Mouse (Mus musculus): ENCODE measurements around the gene Gse1. TPM values are rescaled to one million over a fixed set of nuclear protein-coding genes. Genes with fewer than 3 reads are reported as not detected.

Gene Gse1
- polyA plus RNA-seq, 1 experiment: 52.4 TPM

GRCm38 (mm10) chr8:120316707-120317106, 88.5 kb downstream of the Gse1 start:
- no peak overlapping the region for H3K27ac ChIP-seq (ENCODE audit: insufficient read depth, low read length)
- TF ChIP-seq CTCF (IDR thresholded peaks at IDR 0.05; ENCODE audit: borderline replicate concordance, insufficient read depth, low read depth, low read length) (no peak), POLR2A (IDR thresholded peaks at IDR 0.05; ENCODE audit: borderline replicate concordance, insufficient read depth, low read length) (no peak)
- H3K4me1 ChIP-seq (ENCODE audit: control insufficient read depth, insufficient read depth, low read length): 0 out of 2 replicates have a peak, but pooled peaks cover 2% of the 10 kb centered on the region
- H3K4me3 ChIP-seq (replicated peaks; ENCODE audit: insufficient read depth, low read depth, low read length): no peak overlapping the region
- WGBS: 83% methylated on average over 7 of the region's 7 CpGs
- DNase-seq: no peak
- no peaks in the 10 kb centered on the region for H3K27me3 ChIP-seq (ENCODE audit: control insufficient read depth, insufficient read depth, low read length)

DNA sequence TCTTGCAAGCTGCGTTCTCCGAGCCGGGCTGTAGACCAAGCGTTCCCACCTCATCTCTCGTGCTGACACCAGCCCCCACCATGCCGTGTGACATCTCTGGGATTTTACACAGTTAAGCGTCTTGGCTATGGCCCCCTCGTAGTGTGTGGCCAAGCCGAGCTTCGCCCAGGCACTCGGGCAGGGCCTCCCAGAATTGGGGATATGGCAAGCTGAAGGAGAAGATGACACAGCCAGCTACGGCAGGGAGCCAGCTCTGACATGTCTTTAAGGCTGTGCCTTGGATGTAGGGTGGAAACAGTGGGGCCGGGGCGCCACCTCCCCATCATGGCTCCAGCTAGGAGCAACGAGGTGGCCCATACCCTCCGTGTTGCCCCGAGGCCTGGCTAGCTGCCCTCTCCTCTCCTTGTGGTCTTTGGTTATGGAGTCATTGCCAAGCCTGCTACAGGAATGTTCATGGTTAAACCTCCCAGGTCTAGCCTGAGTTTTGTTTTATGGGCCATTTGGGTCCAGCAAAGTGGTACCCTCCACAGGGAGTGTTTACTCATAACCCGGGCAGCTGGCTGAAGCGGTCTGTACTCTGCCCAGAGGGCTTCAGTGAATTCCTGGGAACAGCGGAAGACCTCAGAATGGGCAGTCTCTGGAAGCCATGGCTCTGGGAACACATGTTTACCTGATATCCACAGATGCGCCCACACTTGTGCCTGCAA, 89.0 kb downstream of the Gse1 start:
- no peak overlapping the region for H3K27ac ChIP-seq (ENCODE audit: insufficient read depth, low read length)
- no peak for DNase-seq
- 0 out of 2 replicates have a peak, but pooled peaks cover 2% of the 10 kb centered on the region for H3K4me1 ChIP-seq (ENCODE audit: control insufficient read depth, insufficient read depth, low read length)
- no peaks in the 10 kb centered on the region for H3K27me3 ChIP-seq (ENCODE audit: control insufficient read depth, insufficient read depth, low read length)
- 83% methylated on average over 21 of the region's 21 CpGs for WGBS
- TF ChIP-seq CTCF (IDR thresholded peaks at IDR 0.05; ENCODE audit: borderline replicate concordance, insufficient read depth, low read depth, low read length): no peak
- no peak for TF ChIP-seq POLR2A (IDR thresholded peaks at IDR 0.05; ENCODE audit: borderline replicate concordance, insufficient read depth, low read length)
- no peak overlapping the region for H3K4me3 ChIP-seq (replicated peaks; ENCODE audit: insufficient read depth, low read depth, low read length)

DNA sequence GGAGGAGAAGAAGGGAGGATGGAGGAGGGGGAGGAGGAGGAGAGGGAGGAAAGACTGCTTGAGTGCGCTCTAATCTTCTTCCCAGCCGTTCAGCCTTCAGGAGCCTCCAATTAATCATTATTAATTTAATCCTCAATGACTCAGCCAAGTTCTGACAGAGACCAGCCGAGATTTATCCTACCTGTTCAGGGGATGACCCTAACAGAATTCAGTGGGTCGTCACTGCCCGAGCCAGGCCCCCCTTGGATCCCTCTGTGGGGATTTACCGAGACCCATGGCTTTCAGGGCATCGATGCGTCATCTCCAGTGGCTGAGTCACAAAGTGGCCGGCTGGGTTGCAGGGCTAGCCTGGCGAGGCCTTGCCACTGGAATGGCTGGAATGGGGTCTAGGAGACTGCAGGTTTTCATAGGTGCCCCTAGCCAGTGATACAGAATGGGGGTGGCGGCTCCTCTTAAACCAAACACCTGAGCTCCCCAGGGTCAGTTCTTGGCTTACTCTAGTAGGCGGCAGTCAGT, 90.3 kb downstream of the Gse1 start:
- Histone ChIP-seq H3K27ac (ENCODE audit: insufficient read depth, low read length) (no peak overlapping the region), H3K4me1 (ENCODE audit: control insufficient read depth, insufficient read depth, low read length) (0 out of 2 replicates have a peak, but pooled peaks cover 2% of the 10 kb centered on the region), H3K27me3 (ENCODE audit: control insufficient read depth, insufficient read depth, low read length) (no peaks in the 10 kb centered on the region), H3K4me3 (replicated peaks; ENCODE audit: insufficient read depth, low read depth, low read length) (no peak overlapping the region)
- no peak for TF ChIP-seq CTCF (IDR thresholded peaks at IDR 0.05; ENCODE audit: borderline replicate concordance, insufficient read depth, low read depth, low read length)
- no peak for TF ChIP-seq POLR2A (IDR thresholded peaks at IDR 0.05; ENCODE audit: borderline replicate concordance, insufficient read depth, low read length)
- 87% methylated on average over 12 of the region's 12 CpGs for WGBS
- no peak for DNase-seq

- no peak overlapping the region for H3K27ac ChIP-seq (ENCODE audit: insufficient read depth, low read length)
- 20% methylated on average over 7 of the region's 7 CpGs for whole genome bisulfite sequencing
- no peak for TF ChIP-seq POLR2A (IDR thresholded peaks at IDR 0.05; ENCODE audit: borderline replicate concordance, insufficient read depth, low read length)
- TF ChIP-seq CTCF (IDR thresholded peaks at IDR 0.05; ENCODE audit: borderline replicate concordance, insufficient read depth, low read depth, low read length): peak; percentile 100
- 0 out of 2 replicates have a peak, but pooled peaks cover 2% of the 10 kb centered on the region for H3K4me1 ChIP-seq (ENCODE audit: control insufficient read depth, insufficient read depth, low read length)
- no peaks in the 10 kb centered on the region for H3K27me3 ChIP-seq (ENCODE audit: control insufficient read depth, insufficient read depth, low read length)
- DNase-seq: peak; percentile 77 to 86
- no peak overlapping the region for H3K4me3 ChIP-seq (replicated peaks; ENCODE audit: insufficient read depth, low read depth, low read length)
These were observed 91.2 kb downstream of the Gse1 start for GRCm38 (mm10) chr8:120319449-120319848.

DNA sequence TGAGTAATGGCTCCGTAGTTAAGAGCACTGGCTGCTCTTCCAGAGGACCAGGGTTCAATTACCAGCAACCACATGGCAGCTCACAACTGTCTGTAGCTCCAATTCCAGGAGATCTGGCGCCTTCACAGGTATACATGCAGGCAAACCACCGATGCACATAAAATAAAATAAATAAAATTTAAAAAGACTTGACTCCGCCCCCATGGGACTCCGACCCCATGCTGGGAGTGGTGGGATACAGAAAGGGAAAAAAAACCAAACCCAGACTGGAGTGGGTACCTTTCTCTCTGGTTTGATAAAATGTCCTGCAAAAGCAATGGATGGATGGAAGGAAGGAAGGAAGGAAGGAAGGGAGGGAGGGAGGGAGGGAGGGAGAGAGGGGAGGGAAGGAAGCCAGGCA, 91.9 kb downstream of the Gse1 start:
- no peak for TF ChIP-seq POLR2A (IDR thresholded peaks at IDR 0.05; ENCODE audit: borderline replicate concordance, insufficient read depth, low read length)
- Histone ChIP-seq H3K4me3 (replicated peaks; ENCODE audit: insufficient read depth, low read depth, low read length) (no peak overlapping the region), H3K27ac (ENCODE audit: insufficient read depth, low read length) (no peak overlapping the region), H3K27me3 (ENCODE audit: control insufficient read depth, insufficient read depth, low read length) (no peaks in the 10 kb centered on the region), H3K4me1 (ENCODE audit: control insufficient read depth, insufficient read depth, low read length) (0 out of 2 replicates have a peak, but pooled peaks cover 2% of the 10 kb centered on the region)
- WGBS: 92% methylated on average over 5 of the region's 5 CpGs
- no peak for DNase-seq

DNA sequence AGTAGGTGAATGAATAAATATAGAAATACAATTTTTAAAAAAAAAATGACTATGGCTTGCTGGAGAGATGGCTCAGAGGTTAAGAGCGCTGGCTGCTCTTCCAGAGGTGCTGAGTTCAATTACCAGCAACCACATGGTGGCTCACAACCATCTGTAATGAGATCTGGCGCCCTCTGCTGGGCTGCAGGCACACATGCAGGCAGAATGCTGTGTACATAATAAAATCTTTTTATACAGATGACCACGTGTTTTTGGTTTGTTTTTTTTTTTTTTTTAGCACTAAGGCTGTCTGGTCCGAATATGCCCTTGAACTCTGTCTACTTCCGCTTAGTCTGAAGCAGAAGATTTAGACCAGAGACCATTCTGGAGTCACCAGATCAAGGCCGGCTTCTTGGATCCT, 93.5 kb downstream of the Gse1 start:
- Histone ChIP-seq H3K4me1 (ENCODE audit: control insufficient read depth, insufficient read depth, low read length) (peaks cover 10% of the 10 kb centered on the region), H3K27me3 (ENCODE audit: control insufficient read depth, insufficient read depth, low read length) (no peaks in the 10 kb centered on the region), H3K4me3 (replicated peaks; ENCODE audit: insufficient read depth, low read depth, low read length) (no peak overlapping the region), H3K27ac (ENCODE audit: insufficient read depth, low read length) (no peak overlapping the region)
- 68% methylated on average over 6 of the region's 6 CpGs for WGBS
- no peak for DNase-seq
- TF ChIP-seq POLR2A (IDR thresholded peaks at IDR 0.05; ENCODE audit: borderline replicate concordance, insufficient read depth, low read length) (no peak), CTCF (IDR thresholded peaks at IDR 0.05; ENCODE audit: borderline replicate concordance, insufficient read depth, low read depth, low read length) (peak; percentile 57)

- peak overlapping the region; percentile 38; the same call in 1 of the 2 replicates for H3K27ac ChIP-seq (ENCODE audit: insufficient read depth, low read length)
- DNase-seq: peak in 1 of 2 experiments; percentile 63
- 61% methylated on average over 20 of the region's 20 CpGs for WGBS
- no peaks in the 10 kb centered on the region for H3K27me3 ChIP-seq (ENCODE audit: control insufficient read depth, insufficient read depth, low read length)
- H3K4me3 ChIP-seq (replicated peaks; ENCODE audit: insufficient read depth, low read depth, low read length): no peak overlapping the region
- peaks cover 12% of the 10 kb centered on the region for H3K4me1 ChIP-seq (ENCODE audit: control insufficient read depth, insufficient read depth, low read length)
- TF ChIP-seq CTCF (IDR thresholded peaks at IDR 0.05; ENCODE audit: borderline replicate concordance, insufficient read depth, low read depth, low read length) (no peak), POLR2A (IDR thresholded peaks at IDR 0.05; ENCODE audit: borderline replicate concordance, insufficient read depth, low read length) (no peak)
These were observed 94.7 kb downstream of the Gse1 start for GRCm38 (mm10) chr8:120322956-120323448.

DNA sequence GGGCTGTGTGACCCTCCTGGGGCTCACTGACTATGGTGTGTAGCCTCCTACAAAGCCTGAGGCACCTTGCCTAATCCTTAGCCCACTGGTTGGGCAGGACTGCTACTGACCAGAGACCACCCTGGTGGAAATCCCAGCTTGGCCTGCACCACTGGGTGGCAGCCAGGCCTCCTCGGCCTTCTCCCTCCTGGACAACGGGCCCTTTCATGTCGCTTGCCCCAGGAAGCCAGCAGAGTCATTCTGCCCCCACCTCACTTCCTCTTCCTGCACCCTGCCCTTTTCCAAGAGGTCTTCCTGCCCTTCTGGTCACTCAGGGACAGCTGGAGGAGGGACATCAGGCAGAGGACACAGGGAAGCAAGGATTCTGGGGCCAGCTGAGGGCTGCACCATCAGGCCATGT, 96.3 kb downstream of the Gse1 start:
- Histone ChIP-seq H3K4me3 (replicated peaks; ENCODE audit: insufficient read depth, low read depth, low read length) (no peak overlapping the region), H3K4me1 (ENCODE audit: control insufficient read depth, insufficient read depth, low read length) (peaks cover 19% of the 10 kb centered on the region), H3K27me3 (ENCODE audit: control insufficient read depth, insufficient read depth, low read length) (no peaks in the 10 kb centered on the region), H3K27ac (ENCODE audit: insufficient read depth, low read length) (no peak overlapping the region; the same call in 1 of the 2 replicates)
- no peak for DNase-seq
- 44% methylated on average over 3 of the region's 3 CpGs for WGBS
- TF ChIP-seq POLR2A (IDR thresholded peaks at IDR 0.05; ENCODE audit: borderline replicate concordance, insufficient read depth, low read length): no peak
- TF ChIP-seq CTCF (IDR thresholded peaks at IDR 0.05; ENCODE audit: borderline replicate concordance, insufficient read depth, low read depth, low read length): no peak

All from cerebellum, adult 2 months (tissue).